Mouse (Mus musculus) testis, adult 2 months (tissue): ENCODE results near the gene Hoxc6. TPM values are rescaled to one million over a fixed set of nuclear protein-coding genes. Genes with fewer than 3 reads are reported as not detected.

Experiments used
- H3K27ac ChIP-seq: fragments of 200-500 bp; 2 replicates; pipeline ENCODE4 v1.5.1; 2012; ENCODE audit warnings: low read depth, low read length; ENCODE audit not compliant: control insufficient read depth, insufficient read depth
- H3K27me3 ChIP-seq: fragments of 200-500 bp; 2 replicates; pipeline ENCODE4 v1.6.1; 2012; ENCODE audit warnings: mild to moderate bottlenecking, low read length, moderate library complexity; ENCODE audit not compliant: control insufficient read depth, insufficient read depth
- H3K36me3 ChIP-seq: fragments of 200-500 bp; 2 replicates; pipeline ENCODE4 v1.6.1; 2012; ENCODE audit warnings: mild to moderate bottlenecking, low read length; ENCODE audit not compliant: control insufficient read depth, insufficient read depth
- H3K4me1 ChIP-seq: fragments of 200-500 bp; 2 replicates; pipeline ENCODE4 v1.6.1; 2012; ENCODE audit warnings: low read length; ENCODE audit not compliant: control insufficient read depth, insufficient read depth
- H3K4me3 ChIP-seq: fragments of 200-500 bp; 2 replicates; pipeline ENCODE4 v1.5.1; 2012; ENCODE audit warnings: low read depth, mild to moderate bottlenecking, low read length, moderate library complexity, mixed read lengths; ENCODE audit not compliant: control insufficient read depth
- CTCF ChIP-seq: fragments of 200-500 bp; IDR thresholded peaks from 2 replicates; pipeline ENCODE4 v1.5.1; 2012; ENCODE audit warnings: low read depth, mild to moderate bottlenecking, inconsistent platforms, low read length, moderate library complexity; ENCODE audit not compliant: control insufficient read depth, insufficient read depth, insufficient replicate concordance
- POLR2A ChIP-seq: fragments of 200-500 bp; IDR thresholded peaks from 2 replicates; pipeline ENCODE4 v1.6.1; 2012; ENCODE audit warnings: low read depth, mild to moderate bottlenecking, inconsistent platforms, low read length, moderate library complexity; ENCODE audit not compliant: control insufficient read depth
- polyA plus RNA-seq: library from polyadenylated mRNA; depleted of rRNA; stranded (reverse); fragments of >200 nt; gene quantifications from 2 replicates; pipeline ENCODE4 v1.2.3, GENCODE M21; 2012

The Hoxc6 gene
- polyA plus RNA-seq, 1 experiment = 1.0 TPM

DNA sequence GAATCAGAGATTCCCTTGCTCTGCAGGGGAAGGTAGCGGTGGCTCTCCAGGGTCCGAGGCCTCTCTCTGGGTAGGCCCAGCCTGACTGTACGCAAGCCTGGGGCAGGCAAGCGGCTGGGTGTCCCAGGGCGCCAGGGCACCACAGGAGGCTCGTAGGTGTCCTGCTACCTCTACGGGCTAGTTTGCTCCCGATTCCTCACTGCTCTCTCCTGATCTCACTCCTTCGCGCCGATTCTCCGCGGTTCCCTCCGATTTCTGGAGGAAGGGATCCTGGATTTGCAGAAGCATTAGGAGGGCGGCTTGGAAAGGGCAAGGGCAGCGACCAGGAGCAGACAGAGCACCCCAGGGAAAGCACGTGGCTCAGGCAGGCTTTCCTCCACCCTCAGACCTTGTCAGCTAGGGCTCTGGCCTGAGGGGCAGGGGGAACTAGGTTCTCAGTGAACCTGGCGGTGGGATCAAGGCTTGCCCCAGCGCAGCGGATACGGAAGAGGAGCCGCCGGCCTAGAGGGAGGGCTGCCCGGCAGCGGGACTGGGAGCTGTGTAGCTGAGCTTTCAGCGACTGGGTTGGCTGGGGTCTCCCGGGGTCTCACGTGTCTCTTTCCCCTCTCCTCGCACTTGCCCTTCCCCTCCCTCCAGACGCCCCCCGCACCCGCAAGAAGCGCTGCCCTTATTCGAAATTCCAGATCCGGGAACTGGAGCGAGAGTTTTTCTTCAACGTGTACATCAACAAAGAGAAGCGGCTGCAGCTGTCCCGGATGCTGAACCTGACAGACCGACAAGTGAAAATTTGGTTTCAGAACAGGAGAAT lies 42.0 kb upstream of the Hoxc6 start:
- Histone ChIP-seq H3K36me3 (no peaks in the 10 kb centered on the region), H3K4me3 (no peak overlapping the region), H3K27me3 (peaks cover 14% of the 10 kb centered on the region), H3K4me1 (peaks cover 9% of the 10 kb centered on the region; the same call in 1 of the 2 replicates), H3K27ac (no peak overlapping the region)
- no peak for TF ChIP-seq CTCF
- TF ChIP-seq POLR2A = no peak

DNA sequence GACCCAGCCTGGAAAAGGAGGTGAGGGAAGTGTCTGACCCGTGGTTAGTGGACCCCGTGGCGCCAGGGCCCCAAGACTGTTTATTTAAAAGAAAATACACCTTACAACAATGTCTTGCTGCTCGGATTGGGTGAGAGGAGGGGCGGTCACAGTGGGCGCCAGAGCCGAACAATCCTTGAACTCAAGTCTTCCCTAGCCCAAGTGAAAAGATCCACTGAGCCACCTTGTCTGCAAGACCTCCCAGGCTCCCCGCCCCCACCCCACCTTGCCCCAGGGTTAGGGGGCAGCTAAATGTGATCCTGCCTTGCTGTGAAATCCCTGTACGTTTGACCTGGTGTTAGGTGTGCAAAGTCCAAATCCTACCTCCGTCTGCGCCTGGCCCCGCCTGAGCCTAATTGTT lies 41.2 kb upstream of the Hoxc6 start:
- no peak overlapping the region for H3K4me3 ChIP-seq
- H3K36me3 ChIP-seq = no peaks in the 10 kb centered on the region
- H3K4me1 ChIP-seq = peaks cover 9% of the 10 kb centered on the region; the same call in 1 of the 2 replicates
- no peak overlapping the region for H3K27ac ChIP-seq
- TF ChIP-seq POLR2A = no peak
- TF ChIP-seq CTCF = no peak
- peaks cover 14% of the 10 kb centered on the region for H3K27me3 ChIP-seq

DNA sequence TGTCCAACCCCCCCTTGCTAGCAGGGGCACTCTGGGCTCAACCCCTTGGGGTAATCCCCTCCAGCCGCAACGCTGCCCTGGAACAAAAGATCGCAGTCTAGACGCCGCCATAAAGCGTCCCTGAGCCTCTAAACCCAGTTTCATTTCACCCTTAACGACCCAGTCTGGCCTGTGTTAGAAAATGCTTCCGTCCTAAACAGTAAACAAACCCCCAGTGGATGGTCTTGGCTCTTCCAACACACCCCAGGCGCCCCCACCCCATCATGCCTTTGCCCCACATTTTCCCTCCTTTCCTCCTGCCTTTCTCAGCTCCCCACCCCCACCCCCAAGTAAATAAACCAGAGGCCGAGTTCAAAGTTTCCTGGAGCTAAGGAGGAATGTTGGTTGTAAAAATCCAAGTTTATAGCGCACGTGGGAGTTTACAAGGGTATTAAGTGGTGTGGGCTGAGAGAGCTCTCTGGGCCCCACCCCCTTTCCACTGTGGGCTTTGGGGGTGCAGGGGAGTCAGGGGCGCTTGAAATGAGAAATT lies 38.3 kb upstream of the Hoxc6 start:
- Histone ChIP-seq H3K27ac (no peak overlapping the region), H3K27me3 (peaks cover 22% of the 10 kb centered on the region), H3K4me3 (no peak overlapping the region), H3K36me3 (no peaks in the 10 kb centered on the region), H3K4me1 (peaks cover 9% of the 10 kb centered on the region; the same call in 1 of the 2 replicates)
- TF ChIP-seq POLR2A = no peak
- TF ChIP-seq CTCF = no peak

DNA sequence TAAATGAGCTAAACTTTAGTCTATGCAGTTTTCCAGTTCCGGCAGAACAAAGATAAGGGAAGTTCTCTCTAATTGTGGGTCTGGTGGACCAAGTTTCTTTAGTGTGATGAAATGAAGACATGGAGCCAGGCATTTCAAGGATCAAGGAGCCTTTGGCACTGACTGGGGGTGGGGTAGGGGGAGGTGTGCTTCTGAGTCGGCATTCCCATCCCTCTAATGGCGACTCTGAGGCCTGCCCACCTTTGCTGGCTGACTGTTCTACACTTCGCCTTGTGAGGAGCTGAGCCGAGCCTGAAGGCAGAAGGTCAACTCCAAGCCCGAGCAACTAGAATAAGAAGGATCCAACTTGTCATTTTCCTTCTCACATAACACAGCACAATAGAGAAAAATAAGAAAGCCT lies 36.3 kb upstream of the Hoxc6 start:
- Histone ChIP-seq H3K4me1 (peaks cover 11% of the 10 kb centered on the region), H3K27ac (no peak overlapping the region), H3K27me3 (peaks cover 21% of the 10 kb centered on the region), H3K4me3 (no peak overlapping the region), H3K36me3 (no peaks in the 10 kb centered on the region)
- TF ChIP-seq CTCF = no peak
- no peak for TF ChIP-seq POLR2A

DNA sequence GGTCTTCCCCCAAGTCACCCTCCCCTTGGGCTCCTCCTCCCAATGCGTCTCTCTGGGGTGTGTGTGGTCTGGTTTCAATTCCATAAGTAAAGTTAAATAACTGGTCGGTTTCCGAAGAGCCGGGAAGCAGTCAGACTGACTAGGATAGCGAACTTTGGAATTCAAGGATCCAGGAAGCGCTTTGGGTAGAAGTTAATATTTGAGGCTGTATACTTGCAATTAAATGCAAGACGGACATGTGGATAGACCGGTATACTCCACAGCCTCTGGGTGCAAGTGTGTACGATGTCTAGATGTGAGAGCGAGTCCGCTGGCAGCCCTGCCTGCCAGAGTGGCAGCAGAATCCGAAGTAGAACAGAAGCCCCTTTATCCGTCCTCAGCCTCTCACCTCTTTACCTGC lies 35.6 kb upstream of the Hoxc6 start:
- TF ChIP-seq CTCF (no peak), POLR2A (no peak)
- Histone ChIP-seq H3K36me3 (no peaks in the 10 kb centered on the region), H3K4me1 (peaks cover 12% of the 10 kb centered on the region), H3K27me3 (peaks cover 16% of the 10 kb centered on the region), H3K27ac (0 out of 2 replicates have a peak overlapping the region, but pooled peaks have one; percentile 8), H3K4me3 (no peak overlapping the region)

DNA sequence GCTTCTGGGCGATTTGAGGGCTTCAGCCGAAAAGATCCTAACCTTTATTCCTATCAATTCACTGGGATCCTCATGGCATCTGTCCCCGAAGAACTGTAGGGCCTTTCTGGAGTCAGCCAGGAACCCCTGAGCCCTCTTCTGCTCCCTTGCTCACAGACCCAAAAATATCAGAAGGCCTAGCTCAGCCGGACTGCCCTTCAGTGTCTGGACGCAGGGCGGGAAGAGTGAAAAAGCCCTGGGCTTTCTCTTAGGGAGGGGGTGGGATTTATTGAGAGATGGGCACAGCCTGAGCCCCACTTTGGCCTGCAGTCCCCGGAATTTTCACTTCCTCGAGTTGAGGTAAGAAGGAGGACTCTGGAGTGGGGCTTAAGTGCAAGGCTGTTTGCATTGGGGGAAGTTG lies 34.8 kb upstream of the Hoxc6 start:
- no peak overlapping the region for H3K27ac ChIP-seq
- peaks cover 14% of the 10 kb centered on the region for H3K4me1 ChIP-seq
- no peaks in the 10 kb centered on the region for H3K36me3 ChIP-seq
- peaks cover 16% of the 10 kb centered on the region for H3K27me3 ChIP-seq
- TF ChIP-seq CTCF (no peak), POLR2A (no peak)
- H3K4me3 ChIP-seq = no peak overlapping the region

DNA sequence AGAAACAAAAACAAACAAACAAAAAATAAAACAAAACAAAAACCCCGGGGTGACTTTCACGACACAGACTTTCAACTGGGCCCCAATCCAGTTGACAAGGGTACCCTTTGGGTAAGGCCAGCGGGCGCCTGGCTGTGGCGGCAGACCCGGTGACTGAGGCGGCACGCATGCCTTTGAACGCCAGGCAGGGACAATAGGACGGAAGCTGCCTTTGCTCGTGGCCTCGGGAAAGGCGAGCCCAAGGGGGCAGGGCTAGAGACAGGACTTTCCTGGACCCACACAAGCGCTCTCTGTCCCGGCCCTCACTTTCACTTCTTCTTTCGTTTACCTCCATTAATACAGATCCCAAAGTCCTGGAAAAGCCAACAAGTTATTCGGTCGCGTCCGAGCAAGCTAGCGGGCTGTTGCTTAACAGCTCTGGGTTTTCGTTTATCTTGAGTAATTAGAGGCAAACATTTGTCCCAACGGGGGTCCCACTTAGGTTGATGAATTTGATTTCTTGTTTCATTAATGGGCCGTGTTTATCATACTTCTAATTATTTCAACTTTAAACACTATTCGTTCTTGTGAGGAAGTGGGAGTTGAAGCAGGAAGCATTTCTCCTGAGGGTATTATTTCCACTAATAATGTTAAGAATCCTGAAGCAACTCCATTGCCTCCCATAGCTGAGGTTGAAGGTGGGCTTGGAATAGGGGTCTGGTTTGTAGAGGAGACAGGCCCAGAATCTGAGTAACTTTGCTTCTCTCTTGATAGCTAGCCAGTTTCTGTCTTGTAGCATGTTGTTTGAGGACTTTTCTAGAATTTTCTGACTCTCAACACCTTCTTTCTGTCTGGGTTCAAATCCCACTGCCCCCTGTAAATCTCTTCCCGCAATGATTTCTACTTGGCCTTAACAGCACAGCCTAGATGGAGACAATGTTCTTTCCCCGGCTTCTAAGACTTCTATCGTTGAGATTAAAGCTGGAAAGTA lies 34.1 kb upstream of the Hoxc6 start:
- no peaks in the 10 kb centered on the region for H3K36me3 ChIP-seq
- no peak overlapping the region for H3K4me3 ChIP-seq
- TF ChIP-seq CTCF (no peak), POLR2A (no peak)
- peaks cover 14% of the 10 kb centered on the region for H3K4me1 ChIP-seq
- no peak overlapping the region for H3K27ac ChIP-seq
- H3K27me3 ChIP-seq = peaks cover 16% of the 10 kb centered on the region
